ENCODE assay signal across 13 mouse cellular contexts in genomic region chr14:21545529-21545928, GRCm38 (mm10).
A peak's percentile ranks its signal among the peaks of the same experiment; 100 is the strongest.
DNase-seq lines count a peak whose midpoint lies in the region; ATAC-seq and TF ChIP-seq lines count a peak whose summit lies in the region.
"Had no signal": no experiment of that assay in that cellular context is flagged by ENCODE, and none has a peak within 500 bp of the region (broad histone marks: within the 10 kb centered on the region; RNA-seq: fewer than 3 reads in every experiment).

No protein-coding gene starts in this region.

- 0 out of 2 replicates have a peak, but pooled peaks cover 3% of the 10 kb centered on the region for H3K9me3 ChIP-seq in hindbrain, embryonic 13.5 days
- H3K9me3 ChIP-seq in hindbrain, embryonic 11.5 days (ENCODE audit: control insufficient read depth, low read length) = no peaks in the 10 kb centered on the region
- no peaks in the 10 kb centered on the region for H3K9me3 ChIP-seq in forebrain, embryonic 13.5 days (replicated peaks)
- no peaks in the 10 kb centered on the region for H3K9me3 ChIP-seq in midbrain, postnatal 0 days (ENCODE audit: low read length)
- H3K9me3 ChIP-seq in liver, embryonic 12.5 days (replicated peaks) = no peaks in the 10 kb centered on the region
- H3K9me3 ChIP-seq: heart, embryonic 15.5 days; limb, embryonic 15.5 days; lung, embryonic 15.5 days had no signal

- H3K4me3 ChIP-seq in hindbrain, embryonic 13.5 days = no peak overlapping the region
- no peak overlapping the region for H3K4me3 ChIP-seq in hindbrain, embryonic 11.5 days (ENCODE audit: low read depth, low read length)
- H3K4me3 ChIP-seq in forebrain, embryonic 13.5 days = no peak overlapping the region
- H3K4me3 ChIP-seq in midbrain, postnatal 0 days (ENCODE audit: low read depth, low read length) = no peak overlapping the region
- no peak overlapping the region for H3K4me3 ChIP-seq in liver, embryonic 12.5 days
- H3K4me3 ChIP-seq: heart, embryonic 15.5 days; limb, embryonic 15.5 days; lung, embryonic 15.5 days had no signal

- H3K36me3 ChIP-seq in hindbrain, embryonic 13.5 days = peaks cover 11% of the 10 kb centered on the region
- no peaks in the 10 kb centered on the region for H3K36me3 ChIP-seq in hindbrain, embryonic 11.5 days (ENCODE audit: control insufficient read depth, insufficient read depth, low read length)
- H3K36me3 ChIP-seq in forebrain, embryonic 13.5 days (ENCODE audit: poor library complexity, severe bottlenecking) = peaks cover 13% of the 10 kb centered on the region
- no peaks in the 10 kb centered on the region for H3K36me3 ChIP-seq in midbrain, postnatal 0 days (ENCODE audit: insufficient read depth, low read length)
- peaks cover 9% of the 10 kb centered on the region for H3K36me3 ChIP-seq in liver, embryonic 12.5 days

- no peak overlapping the region for H3K4me2 ChIP-seq in hindbrain, embryonic 13.5 days
- no peak overlapping the region for H3K4me2 ChIP-seq in hindbrain, embryonic 11.5 days (replicated peaks; ENCODE audit: low read depth, low read length)
- H3K4me2 ChIP-seq in forebrain, embryonic 13.5 days = no peak overlapping the region
- no peak overlapping the region for H3K4me2 ChIP-seq in midbrain, postnatal 0 days (ENCODE audit: low read depth, low read length, poor library complexity, severe bottlenecking)
- no peak overlapping the region for H3K4me2 ChIP-seq in liver, embryonic 12.5 days
- H3K4me2 ChIP-seq: heart, embryonic 15.5 days; limb, embryonic 15.5 days; lung, embryonic 15.5 days had no signal

- peaks cover 48% of the 10 kb centered on the region for H3K4me1 ChIP-seq in hindbrain, embryonic 13.5 days (replicated peaks)
- no peaks in the 10 kb centered on the region; the same call in 1 of the 2 replicates for H3K4me1 ChIP-seq in hindbrain, embryonic 11.5 days (replicated peaks; ENCODE audit: control insufficient read depth, insufficient read depth, low read length)
- peaks cover 63% of the 10 kb centered on the region for H3K4me1 ChIP-seq in forebrain, embryonic 13.5 days
- H3K4me1 ChIP-seq in midbrain, postnatal 0 days (ENCODE audit: insufficient read depth, low read length) = peaks cover 21% of the 10 kb centered on the region
- H3K4me1 ChIP-seq in liver, embryonic 12.5 days = peaks cover 48% of the 10 kb centered on the region

- no peak for ATAC-seq in hindbrain, embryonic 13.5 days (ENCODE audit: low FRiP score)
- no peak for ATAC-seq in hindbrain, embryonic 11.5 days (ENCODE audit: low FRiP score)
- ATAC-seq in forebrain, embryonic 13.5 days = no peak
- ATAC-seq in midbrain, postnatal 0 days (ENCODE audit: low FRiP score) = no peak
- ATAC-seq in liver, embryonic 12.5 days = no peak
- ATAC-seq: intestine, embryonic 16.5 days had no signal

- peak overlapping the region; percentile 4; the same call in 1 of the 2 replicates for H3K9ac ChIP-seq in hindbrain, embryonic 13.5 days
- no peak overlapping the region for H3K9ac ChIP-seq in hindbrain, embryonic 11.5 days (ENCODE audit: low read depth, low read length)
- peak overlapping the region; percentile 37; the same call in 1 of the 2 replicates for H3K9ac ChIP-seq in forebrain, embryonic 13.5 days
- H3K9ac ChIP-seq in midbrain, postnatal 0 days (replicated peaks; ENCODE audit: low read length, poor library complexity, severe bottlenecking) = no peak overlapping the region
- H3K9ac ChIP-seq in liver, embryonic 12.5 days = no peak overlapping the region
- H3K9ac ChIP-seq: heart, embryonic 15.5 days; limb, embryonic 15.5 days; lung, embryonic 15.5 days had no signal

- peak overlapping the region; percentile 37; the same call in 1 of the 2 replicates for H3K27ac ChIP-seq in hindbrain, embryonic 13.5 days
- no peak overlapping the region for H3K27ac ChIP-seq in hindbrain, embryonic 11.5 days (ENCODE audit: low read depth, low read length)
- peak overlapping the region; percentile 25 for H3K27ac ChIP-seq in forebrain, embryonic 13.5 days
- no peak overlapping the region for H3K27ac ChIP-seq in midbrain, postnatal 0 days (ENCODE audit: low read depth, low read length)
- no peak overlapping the region for H3K27ac ChIP-seq in liver, embryonic 12.5 days
- H3K27ac ChIP-seq: heart, embryonic 15.5 days; limb, embryonic 15.5 days; lung, embryonic 15.5 days had no signal

- TF ChIP-seq CTCF in midbrain, postnatal 0 days (IDR thresholded peaks at IDR 0.05) = no peak

- no peaks in the 10 kb centered on the region for H3K27me3 ChIP-seq in hindbrain, embryonic 13.5 days
- H3K27me3 ChIP-seq in hindbrain, embryonic 11.5 days (ENCODE audit: control insufficient read depth, insufficient read depth, low read length) = no peaks in the 10 kb centered on the region
- H3K27me3 ChIP-seq in forebrain, embryonic 13.5 days = no peaks in the 10 kb centered on the region
- H3K27me3 ChIP-seq in midbrain, postnatal 0 days (ENCODE audit: insufficient read depth, low read length) = no peaks in the 10 kb centered on the region
- no peaks in the 10 kb centered on the region for H3K27me3 ChIP-seq in liver, embryonic 12.5 days (replicated peaks)
- H3K27me3 ChIP-seq: heart, embryonic 15.5 days; limb, embryonic 15.5 days; lung, embryonic 15.5 days had no signal

- WGBS in hindbrain, embryonic 13.5 days = 76% methylated on average over 4 of the region's 4 CpGs
- WGBS in hindbrain, embryonic 11.5 days = 80% methylated on average over 4 of the region's 4 CpGs
- 70% methylated on average over 4 of the region's 4 CpGs for WGBS in forebrain, embryonic 13.5 days
- WGBS in midbrain, postnatal 0 days = 52% methylated on average over 4 of the region's 4 CpGs
- WGBS in liver, embryonic 12.5 days (ENCODE audit: insufficient replicate concordance) = 77% methylated on average over 4 of the region's 4 CpGs

- no peak for DNase-seq in hindbrain, embryonic 11.5 days (ENCODE audit: low spot score)
- DNase-seq in gastrocnemius, postnatal 25 days = peak; percentile 55
- peak; percentile 42 for DNase-seq in midbrain, postnatal 0 days (ENCODE audit: low spot score)
- no peak for DNase-seq in layer of hippocampus, adult 11-12 months (ENCODE audit: low spot score)
- DNase-seq: kidney, postnatal 4 days; right cerebral cortex, postnatal 25 days had no signal

Comparison
In these comparisons a context has a peak if more than half of its experiments do, and no peak if none do; other contexts are left out.
1. H3K27ac ChIP-seq: peak in hindbrain, embryonic 13.5 days (single experiment) and forebrain, embryonic 13.5 days (single experiment); none in hindbrain, embryonic 11.5 days (single experiment), midbrain, postnatal 0 days (single experiment) and liver, embryonic 12.5 days (single experiment).
2. H3K9ac ChIP-seq: peak in hindbrain, embryonic 13.5 days (single experiment) and forebrain, embryonic 13.5 days (single experiment); none in hindbrain, embryonic 11.5 days (single experiment), midbrain, postnatal 0 days (single experiment) and liver, embryonic 12.5 days (single experiment).
3. DNase-seq: peak in gastrocnemius, postnatal 25 days (single experiment) and midbrain, postnatal 0 days (single experiment); none in hindbrain, embryonic 11.5 days (single experiment) and layer of hippocampus, adult 11-12 months (single experiment).